Mouse (Mus musculus) MEL (cell line): ENCODE measurements around the gene Cfap299. TPM values are rescaled to one million over a fixed set of nuclear protein-coding genes. Genes with fewer than 3 reads are reported as not detected.

ENCODE experiments used
- DNase-seq: peaks from one replicate; pipeline ENCODE4 v3.0.0; 2011; ENCODE audit warnings: low read depth, low spot score
- H3K27ac ChIP-seq: 2 replicates; pipeline ENCODE4 v1.5.1; 2012; ENCODE audit warnings: low read depth, mild to moderate bottlenecking, control low read depth, low read length, moderate library complexity; ENCODE audit not compliant: control insufficient read depth
- H3K27me3 ChIP-seq, 2 experiments: fragments of 150-350 bp in 1 of 2; sonication (generic) in 1 of 2; 2 replicates each; pipeline ENCODE4 v1.6.1; 2012; ENCODE audit warnings: low read length in 2 of 2, mild to moderate bottlenecking in 2 of 2, improper control_type of control experiment in 1 of 2, moderate library complexity in 1 of 2; ENCODE audit not compliant: insufficient read depth in 2 of 2, control insufficient read depth in 1 of 2
- H3K36me3 ChIP-seq, 2 experiments: 2 replicates each; pipeline ENCODE4 v1.6.1; 2012 to 2014; ENCODE audit warnings: low read length in 2 of 2, improper control_type of control experiment in 1 of 2, inconsistent platforms in 1 of 2, mild to moderate bottlenecking in 1 of 2; ENCODE audit not compliant: insufficient read depth in 2 of 2, control insufficient read depth in 1 of 2
- H3K4me1 ChIP-seq, 2 experiments: fragments of 150-350 bp in 1 of 2; sonication (generic) in 1 of 2; 2 replicates each; pipeline ENCODE4 v1.6.1; 2012; ENCODE audit warnings: low read length in 2 of 2, improper control_type of control experiment in 1 of 2, mild to moderate bottlenecking in 1 of 2; ENCODE audit not compliant: insufficient read depth in 2 of 2, control insufficient read depth in 1 of 2
- H3K4me3 ChIP-seq, 2 experiments: fragments of 150-350 bp in 1 of 2; sonication (generic) in 1 of 2; 2 replicates each; pipeline ENCODE4 v1.5.1; 2012; ENCODE audit warnings: low read depth in 2 of 2, low read length in 2 of 2, mild to moderate bottlenecking in 2 of 2, moderate library complexity in 2 of 2, control low read depth in 1 of 2, improper control_type of control experiment in 1 of 2; ENCODE audit not compliant: control insufficient read depth in 1 of 2, insufficient read depth in 1 of 2
- H3K79me2 ChIP-seq: 2 replicates; pipeline ENCODE4 v1.6.1; 2012; ENCODE audit warnings: mild to moderate bottlenecking, low read length, moderate library complexity; ENCODE audit not compliant: control insufficient read depth, poor library complexity, insufficient read depth
- H3K9ac ChIP-seq: 2 replicates; pipeline ENCODE4 v1.6.1; 2012; ENCODE audit warnings: low read depth, mild to moderate bottlenecking, control low read depth, low read length, moderate library complexity; ENCODE audit not compliant: control insufficient read depth, poor library complexity, severe bottlenecking
- H3K9me3 ChIP-seq: fragments of 150-350 bp; sonication (generic); replicated peaks from 2 replicates; pipeline ENCODE4 v1.6.1; 2012; ENCODE audit warnings: mild to moderate bottlenecking, low read length, improper control_type of control experiment, moderate library complexity; ENCODE audit not compliant: insufficient read depth
- BHLHE40 ChIP-seq: IDR thresholded peaks from 2 replicates; pipeline ENCODE4 v1.6.1; 2012; ENCODE audit warnings: low read depth, mild to moderate bottlenecking, inconsistent platforms, low read length, improper control_type of control experiment, borderline replicate concordance
- CHD2 ChIP-seq: IDR thresholded peaks from 2 replicates; pipeline ENCODE4 v1.6.1; 2011; ENCODE audit warnings: low read length, improper control_type of control experiment
- CTCF ChIP-seq, 3 experiments: IDR thresholded peaks in 2 of 3; conservative IDR thresholded peaks in 1 of 3; 2 replicates each; pipeline ENCODE4 v1.5.1; 2011 to 2012; ENCODE audit warnings: low read length in 3 of 3, low read depth in 2 of 3, mild to moderate bottlenecking in 2 of 3, improper control_type of control experiment in 1 of 3, inconsistent platforms in 1 of 3, mixed read lengths in 1 of 3, moderate library complexity in 1 of 3; ENCODE audit not compliant: control insufficient read depth in 1 of 3, insufficient read depth in 1 of 3, poor library complexity in 1 of 3, severe bottlenecking in 1 of 3
- ELF1 ChIP-seq: IDR thresholded peaks from 2 replicates; pipeline ENCODE4 v1.6.1; 2014; ENCODE audit warnings: low read depth, mild to moderate bottlenecking, inconsistent platforms, low read length, improper control_type of control experiment, moderate library complexity
- EP300 ChIP-seq, 2 experiments: IDR thresholded peaks; 2 replicates each; pipeline ENCODE4 v1.6.1; 2011; ENCODE audit warnings: improper control_type of control experiment in 2 of 2, low read length in 2 of 2, low read depth in 1 of 2, mild to moderate bottlenecking in 1 of 2
- ETS1 ChIP-seq: IDR thresholded peaks from 2 replicates; pipeline ENCODE4 v1.6.1; 2012; ENCODE audit warnings: low read depth, mild to moderate bottlenecking, inconsistent platforms, low read length, improper control_type of control experiment, moderate library complexity
- GATA1 ChIP-seq: IDR thresholded peaks from 2 replicates; pipeline ENCODE4 v1.6.1; 2011; ENCODE audit warnings: low read depth, low read length, improper control_type of control experiment
- HCFC1 ChIP-seq: IDR thresholded peaks from 2 replicates; pipeline ENCODE4 v1.6.1; 2012; ENCODE audit warnings: low read depth, mild to moderate bottlenecking, inconsistent platforms, low read length, improper control_type of control experiment, moderate library complexity
- MAFK ChIP-seq: IDR thresholded peaks from 2 replicates; pipeline ENCODE4 v1.6.1; 2011; ENCODE audit warnings: low read depth, mild to moderate bottlenecking, low read length, improper control_type of control experiment, borderline replicate concordance
- MAX ChIP-seq: IDR thresholded peaks from 2 replicates; pipeline ENCODE4 v1.6.1; 2011; ENCODE audit warnings: low read length, improper control_type of control experiment
- MAZ ChIP-seq: IDR thresholded peaks from 2 replicates; pipeline ENCODE4 v1.6.1; 2012; ENCODE audit warnings: low read depth, mild to moderate bottlenecking, inconsistent platforms, low read length, improper control_type of control experiment
- MEF2A ChIP-seq: IDR thresholded peaks from 2 replicates; pipeline ENCODE4 v1.6.1; 2014; ENCODE audit warnings: low read depth, mild to moderate bottlenecking, inconsistent platforms, low read length, improper control_type of control experiment; ENCODE audit not compliant: poor library complexity, insufficient replicate concordance, severe bottlenecking; ENCODE audit errors: extremely low read depth
- NRF1 ChIP-seq: IDR thresholded peaks from 2 replicates; pipeline ENCODE4 v1.6.1; 2014; ENCODE audit warnings: low read depth, mild to moderate bottlenecking, inconsistent platforms, low read length, improper control_type of control experiment, moderate library complexity; ENCODE audit not compliant: poor library complexity, insufficient read depth, severe bottlenecking
- POLR2AphosphoS5 ChIP-seq: IDR thresholded peaks from 2 replicates; pipeline ENCODE4 v1.6.1; 2012; ENCODE audit warnings: low read depth, borderline replicate concordance, mild to moderate bottlenecking, inconsistent platforms, low read length, moderate library complexity, mixed read lengths
- RAD21 ChIP-seq: IDR thresholded peaks from 2 replicates; pipeline ENCODE4 v1.6.1; 2011; ENCODE audit warnings: mild to moderate bottlenecking, low read depth, low read length, improper control_type of control experiment
- SIN3A ChIP-seq: IDR thresholded peaks from 2 replicates; pipeline ENCODE4 v1.6.1; 2012; ENCODE audit warnings: low read length, improper control_type of control experiment, inconsistent platforms
- SMC3 ChIP-seq: IDR thresholded peaks from 2 replicates; pipeline ENCODE4 v1.6.1; 2011; ENCODE audit warnings: low read depth, low read length, improper control_type of control experiment
- TAL1 ChIP-seq: IDR thresholded peaks from 2 replicates; pipeline ENCODE4 v1.6.1; 2012; ENCODE audit warnings: mild to moderate bottlenecking, inconsistent platforms, low read length, moderate library complexity, mixed read lengths
- TBP ChIP-seq: IDR thresholded peaks from 2 replicates; pipeline ENCODE4 v1.8.0; 2011; ENCODE audit warnings: low read depth, low read length, improper control_type of control experiment
- UBTF ChIP-seq: IDR thresholded peaks from 2 replicates; pipeline ENCODE4 v1.6.1; 2012; ENCODE audit warnings: low read depth, mild to moderate bottlenecking, inconsistent platforms, low read length, improper control_type of control experiment, moderate library complexity, borderline replicate concordance; ENCODE audit not compliant: insufficient read depth
- USF1 ChIP-seq: IDR thresholded peaks from 2 replicates; pipeline ENCODE4 v1.6.1; 2014; ENCODE audit warnings: low read depth, mild to moderate bottlenecking, inconsistent platforms, low read length, improper control_type of control experiment, moderate library complexity
- polyA plus RNA-seq, 2 experiments: library from polyadenylated mRNA; stranded (reverse) in 1 of 2; unstranded in 1 of 2; fragments of >175 nt in 1 of 2; fragments of >200 nt in 1 of 2; gene quantifications; 2 replicates each; pipeline versions ENCODE4 v1.2.1 to v1.2.4; 2012; ENCODE audit warnings: low replicate concordance in 2 of 2, low read depth in 1 of 2; ENCODE audit not compliant: insufficient read length in 2 of 2, insufficient read depth in 1 of 2, missing spikeins in 1 of 2
- total RNA-seq: library from RNA; depleted of rRNA; stranded (reverse); fragments of 300-350 nt; gene quantifications from 2 replicates; pipeline ENCODE4 v1.2.3, GENCODE M21; 2012

The Cfap299 gene
- total and polyA plus RNA-seq, 3 experiments = not detected

GRCm38 (mm10) chr5:98293049-98293715 lies 35.9 kb upstream of the Cfap299 start:
- Histone ChIP-seq H3K27me3 (no peaks in the 10 kb centered on the region), H3K36me3 (no peaks in the 10 kb centered on the region), H3K9ac (no peak overlapping the region), H3K27ac (no peak overlapping the region), H3K79me2 (no peaks in the 10 kb centered on the region), H3K9me3 (no peaks in the 10 kb centered on the region), H3K4me1 (no peaks in the 10 kb centered on the region), H3K4me3 (no peak overlapping the region)
- no peak for DNase-seq
- no peak for TF ChIP-seq ETS1
- no peak for TF ChIP-seq GATA1
- no peak for TF ChIP-seq RAD21
- no peak for TF ChIP-seq SMC3
- no peak for TF ChIP-seq MAFK
- no peak for TF ChIP-seq NRF1
- no peak for TF ChIP-seq CHD2

GRCm38 (mm10) chr5:98300079-98300478 lies 29.0 kb upstream of the Cfap299 start:
- H3K9ac ChIP-seq = no peak overlapping the region
- no peak overlapping the region for H3K27ac ChIP-seq
- H3K9me3 ChIP-seq = no peaks in the 10 kb centered on the region
- no peaks in the 10 kb centered on the region for H3K4me1 ChIP-seq
- H3K4me3 ChIP-seq = no peak overlapping the region
- DNase-seq = no peak
- H3K27me3 ChIP-seq = no peaks in the 10 kb centered on the region
- H3K79me2 ChIP-seq = no peaks in the 10 kb centered on the region
- no peaks in the 10 kb centered on the region for H3K36me3 ChIP-seq
- TF ChIP-seq MAZ = no peak
- TF ChIP-seq SMC3 = no peak
- no peak for TF ChIP-seq USF1
- TF ChIP-seq NRF1 = no peak
- no peak for TF ChIP-seq POLR2AphosphoS5
- no peak for TF ChIP-seq UBTF
- TF ChIP-seq TBP = no peak
- TF ChIP-seq MEF2A = no peak
- TF ChIP-seq CHD2 = no peak
- no peak for TF ChIP-seq EP300 (IDR thresholded peaks at IDR 0.05; ENCODE audit: low read depth in 1 of 2, low read length in 2 of 2)
- TF ChIP-seq ELF1 = no peak
- no peak for TF ChIP-seq HCFC1
- no peak for TF ChIP-seq CTCF (IDR thresholded peaks at IDR 0.05 in 2 of 3, conservative IDR thresholded peaks at IDR 0.05 in 1 of 3; ENCODE audit: control insufficient read depth in 1 of 3, insufficient read depth in 1 of 3, low read depth in 2 of 3, low read length in 3 of 3, poor library complexity in 1 of 3, severe bottlenecking in 1 of 3)
- TF ChIP-seq BHLHE40 = no peak
- no peak for TF ChIP-seq TAL1
- no peak for TF ChIP-seq SIN3A
- no peak for TF ChIP-seq MAX
